Mouse (Mus musculus): ENCODE measurements at regions not wholly inside any gene's neighbourhood (a gene's known extent, or its start where the extent isn't known, plus 50 kb on each side); places are given as distances from the start of the nearest gene placed in this dataset.

GRCm38 (mm10) chr14:80195041-80195440 lies 211.2 kb downstream of the Olfm4 start:
- WGBS = 50% methylated on average over 2 of the region's 2 CpGs
- H3K36me3 ChIP-seq (ENCODE audit: insufficient read depth, low read length) = no peaks in the 10 kb centered on the region
- H3K4me2 ChIP-seq (ENCODE audit: low read depth, low read length) = no peak overlapping the region
- no peak for DNase-seq (ENCODE audit: low spot score)
- no peak overlapping the region for H3K9ac ChIP-seq (replicated peaks; ENCODE audit: low read length)
- no peaks in the 10 kb centered on the region for H3K27me3 ChIP-seq (ENCODE audit: insufficient read depth, low read length)
- no peaks in the 10 kb centered on the region for H3K9me3 ChIP-seq (ENCODE audit: low read length)
- no peak for ATAC-seq
- H3K4me3 ChIP-seq (ENCODE audit: low read length) = no peak overlapping the region
- no peak overlapping the region for H3K27ac ChIP-seq
- no peak for TF ChIP-seq CTCF (IDR thresholded peaks at IDR 0.05; ENCODE audit: low read depth)
- no peaks in the 10 kb centered on the region for H3K4me1 ChIP-seq (ENCODE audit: insufficient read depth, low read length)

- peak overlapping the region; percentile 3; the same call in 1 of the 2 replicates for H3K4me2 ChIP-seq (ENCODE audit: low read depth, low read length)
- no peaks in the 10 kb centered on the region for H3K36me3 ChIP-seq (ENCODE audit: insufficient read depth, low read length)
- WGBS = 24% methylated on average over 2 of the region's 2 CpGs
- DNase-seq (ENCODE audit: low spot score) (peak; percentile 88), ATAC-seq (peak; percentile 83)
- no peaks in the 10 kb centered on the region for H3K27me3 ChIP-seq (ENCODE audit: insufficient read depth, low read length)
- H3K27ac ChIP-seq = no peak overlapping the region
- H3K4me1 ChIP-seq (ENCODE audit: insufficient read depth, low read length) = no peaks in the 10 kb centered on the region
- TF ChIP-seq CTCF (IDR thresholded peaks at IDR 0.05; ENCODE audit: low read depth) = peak; percentile 82
- H3K9ac ChIP-seq (replicated peaks; ENCODE audit: low read length) = no peak overlapping the region
- no peaks in the 10 kb centered on the region for H3K9me3 ChIP-seq (ENCODE audit: low read length)
- H3K4me3 ChIP-seq (ENCODE audit: low read length) = no peak overlapping the region
These were observed 229.0 kb downstream of the Olfm4 start for GRCm38 (mm10) chr14:80212916-80213315.

- Histone ChIP-seq H3K4me3 (ENCODE audit: low read length) (no peak overlapping the region), H3K27ac (no peak overlapping the region), H3K9ac (replicated peaks; ENCODE audit: low read length) (no peak overlapping the region), H3K4me2 (ENCODE audit: low read depth, low read length) (no peak overlapping the region), H3K36me3 (ENCODE audit: insufficient read depth, low read length) (no peaks in the 10 kb centered on the region), H3K4me1 (ENCODE audit: insufficient read depth, low read length) (no peaks in the 10 kb centered on the region), H3K9me3 (ENCODE audit: low read length) (no peaks in the 10 kb centered on the region), H3K27me3 (ENCODE audit: insufficient read depth, low read length) (no peaks in the 10 kb centered on the region)
- TF ChIP-seq CTCF (IDR thresholded peaks at IDR 0.05; ENCODE audit: low read depth) = no peak
- whole genome bisulfite sequencing = 40% methylated on average over 9 of the region's 9 CpGs
- DNase-seq (ENCODE audit: low spot score) (no peak), ATAC-seq (no peak)
These were observed 229.8 kb downstream of the Olfm4 start for GRCm38 (mm10) chr14:80213666-80214065.

GRCm38 (mm10) chr14:80215960-80216552 lies 232.2 kb downstream of the Olfm4 start:
- H3K27ac ChIP-seq = no peak overlapping the region
- WGBS = 15% methylated on average over 6 of the region's 6 CpGs
- no peaks in the 10 kb centered on the region for H3K27me3 ChIP-seq (ENCODE audit: insufficient read depth, low read length)
- ATAC-seq (peak; percentile 85), DNase-seq (ENCODE audit: low spot score) (peak; percentile 87)
- no peaks in the 10 kb centered on the region for H3K4me1 ChIP-seq (ENCODE audit: insufficient read depth, low read length)
- no peak overlapping the region for H3K4me2 ChIP-seq (ENCODE audit: low read depth, low read length)
- no peak overlapping the region for H3K9ac ChIP-seq (replicated peaks; ENCODE audit: low read length)
- TF ChIP-seq CTCF (IDR thresholded peaks at IDR 0.05; ENCODE audit: low read depth) = peak; percentile 90
- H3K9me3 ChIP-seq (ENCODE audit: low read length) = no peaks in the 10 kb centered on the region
- no peak overlapping the region for H3K4me3 ChIP-seq (ENCODE audit: low read length)
- no peaks in the 10 kb centered on the region for H3K36me3 ChIP-seq (ENCODE audit: insufficient read depth, low read length)

GRCm38 (mm10) chr14:80232066-80232465 lies 248.2 kb downstream of the Olfm4 start:
- WGBS = 75% methylated on average over 3 of the region's 3 CpGs
- no peak for TF ChIP-seq CTCF (IDR thresholded peaks at IDR 0.05; ENCODE audit: low read depth)
- H3K27ac ChIP-seq = no peak overlapping the region
- no peaks in the 10 kb centered on the region for H3K27me3 ChIP-seq (ENCODE audit: insufficient read depth, low read length)
- no peak overlapping the region for H3K4me2 ChIP-seq (ENCODE audit: low read depth, low read length)
- H3K9me3 ChIP-seq (ENCODE audit: low read length) = no peaks in the 10 kb centered on the region
- no peak overlapping the region for H3K9ac ChIP-seq (replicated peaks; ENCODE audit: low read length)
- DNase-seq (ENCODE audit: low spot score) = no peak
- no peak overlapping the region for H3K4me3 ChIP-seq (ENCODE audit: low read length)
- peak; percentile 35; the same call in 1 of the 2 replicates for ATAC-seq
- H3K4me1 ChIP-seq (ENCODE audit: insufficient read depth, low read length) = no peaks in the 10 kb centered on the region
- no peaks in the 10 kb centered on the region for H3K36me3 ChIP-seq (ENCODE audit: insufficient read depth, low read length)

GRCm38 (mm10) chr14:80232976-80233375 lies 249.1 kb downstream of the Olfm4 start:
- Histone ChIP-seq H3K4me2 (ENCODE audit: low read depth, low read length) (no peak overlapping the region), H3K9me3 (ENCODE audit: low read length) (no peaks in the 10 kb centered on the region), H3K36me3 (ENCODE audit: insufficient read depth, low read length) (no peaks in the 10 kb centered on the region), H3K4me1 (ENCODE audit: insufficient read depth, low read length) (no peaks in the 10 kb centered on the region), H3K9ac (replicated peaks; ENCODE audit: low read length) (no peak overlapping the region), H3K27me3 (ENCODE audit: insufficient read depth, low read length) (no peaks in the 10 kb centered on the region), H3K27ac (no peak overlapping the region), H3K4me3 (ENCODE audit: low read length) (no peak overlapping the region)
- WGBS = 33% methylated on average over 3 of the region's 3 CpGs
- peak; percentile 80 for ATAC-seq
- no peak for TF ChIP-seq CTCF (IDR thresholded peaks at IDR 0.05; ENCODE audit: low read depth)
- DNase-seq (ENCODE audit: low spot score) = peak; percentile 78

GRCm38 (mm10) chr14:80237136-80237535 lies 253.3 kb downstream of the Olfm4 start:
- TF ChIP-seq CTCF (IDR thresholded peaks at IDR 0.05; ENCODE audit: low read depth) = no peak
- Histone ChIP-seq H3K9ac (replicated peaks; ENCODE audit: low read length) (no peak overlapping the region), H3K4me3 (ENCODE audit: low read length) (no peak overlapping the region), H3K9me3 (ENCODE audit: low read length) (no peaks in the 10 kb centered on the region), H3K4me2 (ENCODE audit: low read depth, low read length) (no peak overlapping the region), H3K36me3 (ENCODE audit: insufficient read depth, low read length) (no peaks in the 10 kb centered on the region), H3K27me3 (ENCODE audit: insufficient read depth, low read length) (no peaks in the 10 kb centered on the region), H3K27ac (no peak overlapping the region), H3K4me1 (ENCODE audit: insufficient read depth, low read length) (no peaks in the 10 kb centered on the region)
- ATAC-seq = no peak
- no peak for DNase-seq (ENCODE audit: low spot score)

All from hindbrain, postnatal 0 days (tissue).